Mouse (Mus musculus) myocyte (in vitro differentiated cells): ENCODE results near the gene Ncf1.

Source experiments
- MAX ChIP-seq: IDR thresholded peaks from one replicate; pipeline ENCODE4 v1.6.1; 2011; ENCODE audit warnings: low read depth, mild to moderate bottlenecking, control low read depth
- MYOG ChIP-seq, 3 experiments: IDR thresholded peaks; one replicate each; pipeline ENCODE4 v1.6.1; 2011; ENCODE audit warnings: control low read depth in 2 of 3, low read depth in 2 of 3, mild to moderate bottlenecking in 2 of 3; ENCODE audit not compliant: insufficient read length in 2 of 3, control insufficient read depth in 1 of 3, insufficient read depth in 1 of 3
- POLR2A ChIP-seq: IDR thresholded peaks from one replicate; pipeline ENCODE4 v1.6.1; 2011; ENCODE audit warnings: low read depth, mild to moderate bottlenecking, control low read depth, moderate library complexity; ENCODE audit not compliant: insufficient read length
- POLR2AphosphoS2 ChIP-seq: IDR thresholded peaks from one replicate; pipeline ENCODE4 v1.6.1; 2011; ENCODE audit warnings: low read depth, control low read depth; ENCODE audit not compliant: insufficient read length
- USF1 ChIP-seq: IDR thresholded peaks from one replicate; pipeline ENCODE4 v1.6.1; 2011; ENCODE audit warnings: low read depth, mild to moderate bottlenecking, control low read depth, moderate library complexity

DNA sequence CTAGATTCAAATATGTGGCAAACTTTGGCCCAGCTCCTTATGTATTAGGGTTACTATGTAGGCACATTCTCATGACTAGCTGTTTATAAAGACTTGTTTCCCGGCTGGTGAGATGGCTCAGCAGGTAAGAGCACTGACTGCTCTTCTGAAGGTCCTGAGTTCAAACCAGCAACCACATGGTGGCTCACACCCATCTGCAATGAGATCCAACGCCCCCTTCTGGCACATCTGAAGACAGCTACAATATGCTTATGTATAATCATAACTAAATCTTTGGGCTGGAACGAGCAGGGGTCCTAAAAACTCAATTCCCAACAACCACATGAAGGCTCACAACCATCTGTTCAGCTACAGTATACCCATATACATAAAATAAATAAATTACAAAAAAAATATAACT lies 24.4 kb upstream of the Ncf1 start:
- TF ChIP-seq MAX = no peak
- no peak for TF ChIP-seq POLR2A
- no peak for TF ChIP-seq POLR2AphosphoS2
- TF ChIP-seq MYOG (IDR thresholded peaks at IDR 0.05; ENCODE audit: control insufficient read depth in 1 of 3, insufficient read depth in 1 of 3, insufficient read length in 2 of 3, low read depth in 2 of 3) = no peak
- no peak for TF ChIP-seq USF1
